Mouse (Mus musculus): ENCODE results near the gene Cfap97d1. TPM values are rescaled to one million over a fixed set of nuclear protein-coding genes. Genes with fewer than 3 reads are reported as not detected.
A peak's percentile ranks its signal among the peaks of the same experiment; 100 is the strongest.

Gene Cfap97d1
- total RNA-seq (2014; rRNA removed) (not detected in 2 replicates), polyA plus RNA-seq (2015; fragmentation: Nextera tagmentation; extraction: Ambion mirVana) (not detected in 2 replicates)

DNA sequence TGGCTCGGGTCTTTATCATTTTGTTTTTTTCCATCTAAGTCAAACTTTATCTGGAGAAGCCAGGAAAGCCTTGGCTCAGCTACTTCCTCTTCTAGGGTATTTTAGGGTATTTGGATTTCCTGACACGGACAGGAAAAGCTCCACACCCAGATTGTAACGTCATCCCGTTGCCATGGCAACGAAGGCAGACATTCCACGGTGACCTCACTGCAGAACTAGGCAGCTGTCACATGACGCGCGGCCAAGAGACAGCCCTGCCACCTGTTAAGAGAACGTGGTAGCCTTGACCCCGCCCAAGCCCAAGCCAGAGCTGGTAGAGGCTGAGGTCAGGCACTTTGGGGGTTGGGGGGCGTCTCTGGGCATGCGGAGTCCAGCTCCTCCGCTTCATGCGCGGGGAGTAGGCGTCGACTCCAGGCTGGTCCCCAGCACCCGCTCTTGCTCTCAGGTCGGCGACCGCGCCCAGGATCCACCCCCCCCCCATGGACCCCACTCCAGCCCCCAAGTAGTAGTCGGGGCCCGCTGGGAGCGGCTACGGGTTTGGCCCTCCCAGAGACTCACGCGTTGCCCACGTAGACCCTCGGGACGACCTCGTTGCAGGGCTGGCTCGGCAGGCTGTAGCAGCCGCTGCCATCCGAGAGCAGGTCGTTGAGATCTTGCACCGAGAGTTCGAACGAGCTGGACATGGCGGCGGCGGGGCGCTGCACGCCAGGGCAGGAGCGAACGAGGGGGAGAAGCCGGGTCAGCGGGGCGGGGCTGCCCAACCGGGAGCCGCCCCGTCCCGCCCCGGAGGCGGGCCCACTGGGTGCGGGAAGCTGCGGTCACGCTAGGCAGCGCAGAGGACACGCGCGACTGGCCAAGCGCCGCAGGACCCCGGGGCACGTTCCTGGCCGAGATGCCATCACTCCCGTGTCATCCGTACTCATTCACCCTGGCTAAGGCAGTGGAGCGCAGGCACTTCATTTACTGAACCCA, at the start of gene Cfap97d1:
Gene Cfap97d1 (plus strand): TSS at position 226 of the 972 bp plus-strand sequence.
- H3K4me1 ChIP-seq (ENCODE audit: insufficient read depth, low read length) = peaks cover 17% of the 10 kb centered on the region; the same call in 1 of the 2 replicates

DNA sequence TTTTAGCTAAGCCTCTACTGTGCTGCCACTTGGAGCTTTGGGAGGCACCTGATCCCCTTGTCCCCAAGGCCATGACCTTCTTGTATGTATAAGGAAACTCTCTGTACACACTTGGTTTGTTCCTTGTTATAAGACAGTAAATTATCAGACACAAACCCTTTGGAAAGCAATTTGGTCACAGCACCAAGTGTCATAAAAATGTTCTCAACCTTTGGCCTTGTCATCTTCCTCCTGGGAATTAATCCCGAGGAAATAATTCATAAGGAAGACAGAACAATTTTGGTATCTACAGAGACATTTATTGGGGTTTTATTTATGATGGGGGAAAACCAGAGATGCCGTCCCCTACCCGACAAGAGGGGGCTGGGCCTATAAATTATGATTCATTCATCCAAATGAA, 48.3 kb upstream of the Cfap97d1 start:
- no peak for DNase-seq (ENCODE audit: low spot score)
- 91% methylated on average over 3 of the region's 3 CpGs for whole genome bisulfite sequencing
- TF ChIP-seq CTCF (IDR thresholded peaks at IDR 0.05; ENCODE audit: low read depth) = no peak
- no peaks in the 10 kb centered on the region for H3K36me3 ChIP-seq (ENCODE audit: insufficient read depth, low read length)
- no peak for ATAC-seq
- no peaks in the 10 kb centered on the region for H3K9me3 ChIP-seq (ENCODE audit: low read length)
- H3K27me3 ChIP-seq (ENCODE audit: insufficient read depth, low read length) = no peaks in the 10 kb centered on the region
- no peak overlapping the region for H3K4me2 ChIP-seq (ENCODE audit: low read depth, low read length)
- H3K4me1 ChIP-seq (ENCODE audit: insufficient read depth, low read length) = peaks cover 7% of the 10 kb centered on the region; the same call in 1 of the 2 replicates
- no peak overlapping the region for H3K9ac ChIP-seq (replicated peaks; ENCODE audit: low read length)
- H3K27ac ChIP-seq = no peak overlapping the region
- no peak overlapping the region for H3K4me3 ChIP-seq (ENCODE audit: low read length)

More for the DNA sequence above, at the start of gene Cfap97d1:
- no peaks in the 10 kb centered on the region for H3K27me3 ChIP-seq (ENCODE audit: insufficient read depth, low read length)
- peak within 1 kb of the TSS; percentile 99 for H3K4me2 ChIP-seq (ENCODE audit: low read depth, low read length)
- no peak for TF ChIP-seq CTCF (IDR thresholded peaks at IDR 0.05; ENCODE audit: low read depth)
- H3K9me3 ChIP-seq (ENCODE audit: low read length) = no peaks in the 10 kb centered on the region
- H3K27ac ChIP-seq = peak within 1 kb of the TSS; percentile 92
- WGBS = 1% methylated on average over 54 of the region's 71 CpGs
- peaks cover 5% of the 10 kb centered on the region; the same call in 1 of the 2 replicates for H3K36me3 ChIP-seq (ENCODE audit: insufficient read depth, low read length)
- DNase-seq (ENCODE audit: low spot score) (peak; percentile 97), ATAC-seq (peak; percentile 83)
- peak within 1 kb of the TSS; percentile 79 for H3K9ac ChIP-seq (replicated peaks; ENCODE audit: low read length)
- H3K4me3 ChIP-seq (ENCODE audit: low read length) = peak within 1 kb of the TSS; percentile 64

DNA sequence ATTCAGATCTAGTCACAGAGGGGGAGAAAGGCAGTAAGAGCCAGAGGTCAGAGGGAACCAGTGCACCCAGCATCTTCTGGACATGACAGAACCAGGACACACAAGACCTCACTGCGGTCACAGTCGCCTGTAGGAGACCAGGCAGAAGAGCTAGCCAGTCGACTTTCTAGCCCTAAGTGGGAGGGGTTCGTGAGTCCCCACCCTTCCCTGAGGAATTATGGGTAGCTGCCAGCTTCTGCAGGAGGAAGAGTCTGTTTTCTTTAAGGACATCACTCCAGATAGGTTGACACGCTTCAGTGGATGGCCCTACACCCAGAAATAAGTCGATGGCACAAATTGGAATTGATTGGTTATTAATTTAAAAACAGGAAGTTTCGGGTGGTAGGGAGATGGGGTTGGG, 47.7 kb upstream of the Cfap97d1 start:
- DNase-seq (ENCODE audit: low spot score) (peak; percentile 20), ATAC-seq (no peak)
- no peak overlapping the region for H3K4me3 ChIP-seq (ENCODE audit: low read length)
- no peak overlapping the region for H3K9ac ChIP-seq (replicated peaks; ENCODE audit: low read length)
- H3K4me2 ChIP-seq (ENCODE audit: low read depth, low read length) = peak overlapping the region; percentile 86
- WGBS = 41% methylated on average over 7 of the region's 7 CpGs
- no peaks in the 10 kb centered on the region for H3K27me3 ChIP-seq (ENCODE audit: insufficient read depth, low read length)
- no peak for TF ChIP-seq CTCF (IDR thresholded peaks at IDR 0.05; ENCODE audit: low read depth)
- no peaks in the 10 kb centered on the region for H3K9me3 ChIP-seq (ENCODE audit: low read length)
- H3K4me1 ChIP-seq (ENCODE audit: insufficient read depth, low read length) = peaks cover 7% of the 10 kb centered on the region; the same call in 1 of the 2 replicates
- no peaks in the 10 kb centered on the region for H3K36me3 ChIP-seq (ENCODE audit: insufficient read depth, low read length)
- H3K27ac ChIP-seq = no peak overlapping the region

DNA sequence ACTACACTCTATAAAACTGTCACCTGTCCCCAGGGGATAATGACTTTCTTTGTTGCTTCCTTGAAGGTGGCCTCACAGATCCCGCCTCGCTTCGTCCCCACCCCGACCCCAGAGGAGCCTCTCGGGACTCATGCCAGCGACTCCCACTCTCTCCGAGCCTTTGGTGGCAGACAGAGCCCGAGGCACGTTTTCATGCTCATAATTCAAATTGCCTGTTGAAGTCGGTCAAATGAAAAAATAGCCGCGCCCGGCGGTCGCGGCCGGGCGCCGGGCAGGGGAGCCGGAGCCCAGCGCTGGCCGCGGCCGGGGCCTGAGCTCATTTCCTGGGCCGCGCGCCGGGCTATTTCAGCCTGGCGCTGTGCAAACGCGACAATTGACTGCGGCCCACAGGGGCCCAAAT, 47.0 kb upstream of the Cfap97d1 start:
- no peak for TF ChIP-seq CTCF (IDR thresholded peaks at IDR 0.05; ENCODE audit: low read depth)
- Histone ChIP-seq H3K9me3 (ENCODE audit: low read length) (no peaks in the 10 kb centered on the region), H3K36me3 (ENCODE audit: insufficient read depth, low read length) (no peaks in the 10 kb centered on the region), H3K4me2 (ENCODE audit: low read depth, low read length) (peak overlapping the region; percentile 86), H3K27me3 (ENCODE audit: insufficient read depth, low read length) (no peaks in the 10 kb centered on the region), H3K27ac (peak overlapping the region; percentile 45; the same call in 1 of the 2 replicates), H3K4me3 (ENCODE audit: low read length) (peak overlapping the region; percentile 41), H3K9ac (replicated peaks; ENCODE audit: low read length) (peak overlapping the region; percentile 69), H3K4me1 (ENCODE audit: insufficient read depth, low read length) (peaks cover 7% of the 10 kb centered on the region; the same call in 1 of the 2 replicates)
- peak; percentile 43; the same call in 1 of the 2 replicates for ATAC-seq
- under 1% methylated on average over 29 of the region's 32 CpGs for WGBS
- peak; percentile 55 for DNase-seq (ENCODE audit: low spot score)

DNA sequence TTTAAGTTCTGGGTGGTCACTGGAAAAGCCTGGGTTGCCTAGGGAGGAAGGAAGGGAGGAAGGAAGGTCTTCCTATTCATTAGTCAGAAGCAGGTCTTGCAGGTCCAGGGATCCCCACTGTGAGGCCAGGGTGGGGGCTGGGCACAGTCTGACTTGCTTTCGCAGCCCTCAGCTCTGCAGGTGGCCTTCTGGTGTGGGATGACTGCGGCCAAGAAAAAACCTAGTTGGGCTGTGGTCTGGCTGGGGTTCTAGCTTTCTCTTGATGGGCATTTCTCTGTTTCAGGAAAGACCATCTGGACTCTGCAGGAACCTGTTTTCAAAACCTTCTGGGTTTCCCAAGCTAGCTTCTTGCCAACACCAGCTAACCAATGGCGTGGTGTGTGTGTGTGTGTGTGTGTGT, 41.0 kb upstream of the Cfap97d1 start:
- no peak for TF ChIP-seq CTCF (IDR thresholded peaks at IDR 0.05; ENCODE audit: low read depth)
- H3K4me2 ChIP-seq (ENCODE audit: low read depth, low read length) = no peak overlapping the region
- WGBS = 34% methylated on average over 3 of the region's 3 CpGs

DNA sequence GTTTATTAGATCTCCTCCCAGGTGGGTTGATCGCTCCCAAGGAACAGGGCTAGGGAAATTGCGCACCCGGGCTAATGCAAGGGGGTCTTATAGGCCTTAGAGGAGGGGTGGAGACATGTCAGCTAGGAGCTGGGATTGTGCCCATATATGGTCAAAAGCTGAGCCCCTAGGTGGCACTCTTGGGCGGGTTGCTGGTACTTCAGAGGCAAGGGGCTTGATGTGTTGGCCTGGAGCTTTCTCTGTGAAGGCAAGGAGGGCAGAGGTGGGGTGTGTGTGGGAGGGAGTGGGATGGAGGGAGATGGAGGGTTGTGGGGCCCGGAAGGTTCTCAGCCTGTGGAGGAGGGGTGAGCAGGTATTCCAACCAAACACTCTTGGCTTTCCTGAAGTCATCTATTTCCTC, 37.6 kb upstream of the Cfap97d1 start:
- TF ChIP-seq CTCF (IDR thresholded peaks at IDR 0.05; ENCODE audit: low read depth) = peak; percentile 52
- Histone ChIP-seq H3K36me3 (ENCODE audit: insufficient read depth, low read length) (no peaks in the 10 kb centered on the region), H3K4me1 (ENCODE audit: insufficient read depth, low read length) (no peaks in the 10 kb centered on the region), H3K4me2 (ENCODE audit: low read depth, low read length) (no peak overlapping the region), H3K4me3 (ENCODE audit: low read length) (no peak overlapping the region), H3K27me3 (ENCODE audit: insufficient read depth, low read length) (no peaks in the 10 kb centered on the region), H3K9ac (replicated peaks; ENCODE audit: low read length) (no peak overlapping the region), H3K27ac (no peak overlapping the region), H3K9me3 (ENCODE audit: low read length) (no peaks in the 10 kb centered on the region)
- peak; percentile 43; the same call in 1 of the 2 replicates for ATAC-seq
- 28% methylated on average over 5 of the region's 5 CpGs for WGBS
- DNase-seq (ENCODE audit: low spot score) = peak; percentile 44

More for the DNA sequence above, 41.0 kb upstream of the Cfap97d1 start:
- no peaks in the 10 kb centered on the region for H3K4me1 ChIP-seq (ENCODE audit: insufficient read depth, low read length)
- no peak overlapping the region for H3K27ac ChIP-seq
- ATAC-seq (no peak), DNase-seq (ENCODE audit: low spot score) (no peak)
- no peaks in the 10 kb centered on the region for H3K9me3 ChIP-seq (ENCODE audit: low read length)
- H3K4me3 ChIP-seq (ENCODE audit: low read length) = no peak overlapping the region
- H3K27me3 ChIP-seq (ENCODE audit: insufficient read depth, low read length) = no peaks in the 10 kb centered on the region
- no peaks in the 10 kb centered on the region for H3K36me3 ChIP-seq (ENCODE audit: insufficient read depth, low read length)
- H3K9ac ChIP-seq (replicated peaks; ENCODE audit: low read length) = no peak overlapping the region
